Mouse (Mus musculus) heart, embryonic 11.5 days (tissue): ENCODE measurements around the gene Mfsd6l. TPM values are rescaled to one million over a fixed set of nuclear protein-coding genes. Genes with fewer than 3 reads are reported as not detected.
A peak's percentile ranks its signal among the peaks of the same experiment; 100 is the strongest.

Experiments
- ATAC-seq: fragments of 200-750 bp; cut with Nextera tagmentation; replicated peaks from 2 replicates; pipeline ENCODE4 v1.8.0; 2017; ENCODE audit warnings: moderate library complexity; ENCODE audit not compliant: insufficient number of reproducible peaks, low FRiP score, low TSS enrichment
- H3K27ac ChIP-seq: fragments of 300-500 bp; sonication (generic); 2 replicates; pipeline ENCODE4 v1.5.1; 2014; ENCODE audit warnings: mild to moderate bottlenecking, low read depth, low read length
- H3K27me3 ChIP-seq: fragments of 300-500 bp; sonication (generic); 2 replicates; pipeline ENCODE4 v1.6.1; 2014; ENCODE audit warnings: mild to moderate bottlenecking, low read length, mixed read lengths; ENCODE audit not compliant: control insufficient read depth, insufficient read depth
- H3K36me3 ChIP-seq: fragments of 300-500 bp; sonication (generic); 2 replicates; pipeline ENCODE4 v1.6.1; 2014; ENCODE audit warnings: mild to moderate bottlenecking, low read length, moderate library complexity, mixed read lengths; ENCODE audit not compliant: control insufficient read depth, insufficient read depth
- H3K4me1 ChIP-seq: fragments of 300-500 bp; sonication (generic); 2 replicates; pipeline ENCODE4 v1.6.1; 2014; ENCODE audit warnings: low read length; ENCODE audit not compliant: control insufficient read depth, insufficient read depth
- H3K4me2 ChIP-seq: fragments of 300-500 bp; sonication (generic); 2 replicates; pipeline ENCODE4 v1.6.1; 2014; ENCODE audit warnings: mild to moderate bottlenecking, moderate library complexity
- H3K4me3 ChIP-seq: fragments of 300-500 bp; sonication (generic); 2 replicates; pipeline ENCODE4 v1.5.1; 2014; ENCODE audit warnings: low read depth, low read length
- H3K9ac ChIP-seq: fragments of 300-500 bp; sonication (generic); 2 replicates; pipeline ENCODE4 v1.6.1; 2014; ENCODE audit warnings: mild to moderate bottlenecking, low read depth, low read length, moderate library complexity
- H3K9me3 ChIP-seq: fragments of 300-500 bp; sonication (generic); replicated peaks from 2 replicates; pipeline ENCODE4 v1.6.1; 2016; ENCODE audit warnings: low read length; ENCODE audit not compliant: control insufficient read depth
- WGBS: fragments of 180-500 bp; shearing (Covaris S2); extraction: QIAGEN DNeasy Blood & Tissue Kit; methylation state at CpG from one replicate; pipeline ENCODE4 v1.1.7; 2014; ENCODE audit not compliant: insufficient replicate concordance; 5-methylcytosine and 5-hydroxymethylcytosine counted together
- polyA plus RNA-seq: library from polyadenylated mRNA; unstranded; fragments of >200 nt; fragmentation: Nextera tagmentation; extraction: Ambion mirVana; gene quantifications from 2 replicates; pipeline ENCODE4 v1.2.1, GENCODE M21; 2014

Mfsd6l gene
- polyA plus RNA-seq, 1 experiment from 2014 or later, result 0.17 TPM

GRCm38 (mm10) chr11:68583225-68583624 is 27.2 kb downstream of the Mfsd6l start:
- Histone ChIP-seq H3K4me3 (no peak overlapping the region), H3K27me3 (no peaks in the 10 kb centered on the region), H3K4me1 (no peaks in the 10 kb centered on the region), H3K9ac (no peak overlapping the region), H3K36me3 (no peaks in the 10 kb centered on the region), H3K9me3 (no peaks in the 10 kb centered on the region), H3K4me2 (no peak overlapping the region), H3K27ac (no peak overlapping the region)
- WGBS, result 86% methylated on average over 13 of the region's 13 CpGs
- ATAC-seq, result no peak

- WGBS, result 72% methylated on average over 8 of the region's 8 CpGs
- ATAC-seq, result no peak
- no peaks in the 10 kb centered on the region for H3K9me3 ChIP-seq
Observed at GRCm38 (mm10) chr11:68583906-68584480, 28.0 kb downstream of the Mfsd6l start.

GRCm38 (mm10) chr11:68585890-68586289 is 29.9 kb downstream of the Mfsd6l start:
- whole genome bisulfite sequencing, result 16% methylated on average over 3 of the region's 3 CpGs
- no peaks in the 10 kb centered on the region for H3K27me3 ChIP-seq
- H3K9me3 ChIP-seq, result no peaks in the 10 kb centered on the region
- no peak overlapping the region for H3K4me2 ChIP-seq
- no peak overlapping the region for H3K4me3 ChIP-seq
- H3K27ac ChIP-seq, result no peak overlapping the region
- no peak overlapping the region for H3K9ac ChIP-seq
- peaks cover 7% of the 10 kb centered on the region for H3K4me1 ChIP-seq
- H3K36me3 ChIP-seq, result no peaks in the 10 kb centered on the region
- no peak for ATAC-seq

More at GRCm38 (mm10) chr11:68583906-68584480, 28.0 kb downstream of the Mfsd6l start:
- Histone ChIP-seq H3K27ac (no peak overlapping the region), H3K9ac (no peak overlapping the region), H3K4me2 (no peak overlapping the region), H3K27me3 (no peaks in the 10 kb centered on the region), H3K4me3 (no peak overlapping the region), H3K4me1 (no peaks in the 10 kb centered on the region), H3K36me3 (no peaks in the 10 kb centered on the region)

GRCm38 (mm10) chr11:68586721-68587120 is 30.7 kb downstream of the Mfsd6l start, which contains the start of gene Ccdc42:
Gene Ccdc42 (plus strand): TSS chr11:68587021.
- H3K9me3 ChIP-seq, result no peaks in the 10 kb centered on the region
- no peak within 1 kb of the TSS for H3K9ac ChIP-seq
- no peak within 1 kb of the TSS for H3K27ac ChIP-seq
- WGBS, result 68% methylated on average over 5 of the region's 5 CpGs
- H3K36me3 ChIP-seq, result no peaks in the 10 kb centered on the region
- no peak for ATAC-seq
- no peak within 1 kb of the TSS for H3K4me3 ChIP-seq
- peaks cover 15% of the 10 kb centered on the region for H3K4me1 ChIP-seq
- no peaks in the 10 kb centered on the region for H3K27me3 ChIP-seq
- H3K4me2 ChIP-seq, result no peak within 1 kb of the TSS

GRCm38 (mm10) chr11:68589055-68589809 is 33.2 kb downstream of the Mfsd6l start:
- WGBS, result 60% methylated on average over 8 of the region's 8 CpGs
- Histone ChIP-seq H3K27ac (no peak overlapping the region), H3K27me3 (no peaks in the 10 kb centered on the region), H3K4me3 (no peak overlapping the region), H3K9ac (no peak overlapping the region), H3K36me3 (no peaks in the 10 kb centered on the region), H3K4me2 (no peak overlapping the region), H3K9me3 (no peaks in the 10 kb centered on the region), H3K4me1 (peaks cover 35% of the 10 kb centered on the region)
- no peak for ATAC-seq

- 20% methylated on average over 5 of the region's 5 CpGs for WGBS
- H3K9ac ChIP-seq, result no peak overlapping the region
Observed at GRCm38 (mm10) chr11:68591708-68592107, 35.7 kb downstream of the Mfsd6l start.

GRCm38 (mm10) chr11:68593247-68593646 is 37.3 kb downstream of the Mfsd6l start:
- peak overlapping the region; percentile 70 for H3K27ac ChIP-seq
- 26% methylated on average over 3 of the region's 3 CpGs for WGBS
- H3K4me1 ChIP-seq, result peaks cover 40% of the 10 kb centered on the region
- H3K9me3 ChIP-seq, result no peaks in the 10 kb centered on the region
- H3K4me3 ChIP-seq, result no peak overlapping the region
- ATAC-seq, result no peak
- no peak overlapping the region; the same call in 1 of the 2 replicates for H3K9ac ChIP-seq
- H3K36me3 ChIP-seq, result no peaks in the 10 kb centered on the region
- H3K27me3 ChIP-seq, result no peaks in the 10 kb centered on the region
- no peak overlapping the region for H3K4me2 ChIP-seq

More at GRCm38 (mm10) chr11:68591708-68592107, 35.7 kb downstream of the Mfsd6l start:
- no peaks in the 10 kb centered on the region for H3K9me3 ChIP-seq
- H3K4me1 ChIP-seq, result peaks cover 35% of the 10 kb centered on the region
- no peak for ATAC-seq
- H3K27ac ChIP-seq, result no peak overlapping the region
- no peaks in the 10 kb centered on the region for H3K27me3 ChIP-seq
- H3K4me2 ChIP-seq, result no peak overlapping the region; the same call in 1 of the 2 replicates
- no peak overlapping the region for H3K4me3 ChIP-seq
- H3K36me3 ChIP-seq, result no peaks in the 10 kb centered on the region

GRCm38 (mm10) chr11:68597912-68598311 is 41.9 kb downstream of the Mfsd6l start:
- Histone ChIP-seq H3K4me2 (no peak overlapping the region), H3K27ac (no peak overlapping the region), H3K4me3 (no peak overlapping the region), H3K4me1 (peaks cover 45% of the 10 kb centered on the region), H3K9me3 (no peaks in the 10 kb centered on the region), H3K27me3 (no peaks in the 10 kb centered on the region), H3K9ac (no peak overlapping the region), H3K36me3 (no peaks in the 10 kb centered on the region)
- WGBS, result 77% methylated on average over 2 of the region's 2 CpGs
- no peak for ATAC-seq
